Mouse (Mus musculus) forebrain, embryonic 15.5 days (tissue): ENCODE data around the gene Gm12117. TPM values are rescaled to one million over a fixed set of nuclear protein-coding genes. Genes with fewer than 3 reads are reported as not detected.

Source experiments
- ATAC-seq: fragments of 200-750 bp; cut with Nextera tagmentation; replicated peaks from 2 replicates; pipeline ENCODE4 v1.8.0; 2017; ENCODE audit warnings: mild to moderate bottlenecking, moderate TSS enrichment, moderate library complexity
- H3K27ac ChIP-seq: fragments of 300-500 bp; sonication (generic); replicated peaks from 2 replicates; pipeline ENCODE4 v1.5.1; 2015; ENCODE audit warnings: mild to moderate bottlenecking, inconsistent platforms
- H3K27me3 ChIP-seq: fragments of 300-500 bp; sonication (generic); 2 replicates; pipeline ENCODE4 v1.6.1; 2015; ENCODE audit warnings: inconsistent platforms
- H3K36me3 ChIP-seq: fragments of 300-500 bp; sonication (generic); 2 replicates; pipeline ENCODE4 v1.6.1; 2015; ENCODE audit warnings: mild to moderate bottlenecking, inconsistent platforms
- H3K4me1 ChIP-seq: fragments of 300-500 bp; sonication (generic); 2 replicates; pipeline ENCODE4 v1.6.1; 2015; ENCODE audit warnings: inconsistent platforms
- H3K4me2 ChIP-seq: fragments of 300-500 bp; sonication (generic); replicated peaks from 2 replicates; pipeline ENCODE4 v1.6.1; 2015; ENCODE audit warnings: mild to moderate bottlenecking, inconsistent platforms
- H3K4me3 ChIP-seq: fragments of 300-500 bp; sonication (generic); 2 replicates; pipeline ENCODE4 v1.5.1; 2015; ENCODE audit warnings: mild to moderate bottlenecking, inconsistent platforms
- H3K9ac ChIP-seq: fragments of 300-500 bp; sonication (generic); replicated peaks from 2 replicates; pipeline ENCODE4 v1.6.1; 2015; ENCODE audit warnings: mild to moderate bottlenecking, inconsistent platforms
- H3K9me3 ChIP-seq: fragments of 300-500 bp; sonication (generic); 2 replicates; pipeline ENCODE4 v1.6.1; 2016; ENCODE audit warnings: inconsistent platforms
- WGBS: fragments of 180-500 bp; shearing (Covaris S2); methylation state at CpG from one replicate; pipeline ENCODE4 v1.1.7; 2015; ENCODE audit warnings: mixed read lengths; 5-methylcytosine and 5-hydroxymethylcytosine counted together
- polyA plus RNA-seq: library from polyadenylated mRNA; unstranded; fragments of >200 nt; fragmentation: Nextera tagmentation; extraction: Ambion mirVana; gene quantifications from 2 replicates; pipeline ENCODE4 v1.2.1, GENCODE M21; 2015

Gm12117 gene
- polyA plus RNA-seq = not detected in 2 replicates

DNA sequence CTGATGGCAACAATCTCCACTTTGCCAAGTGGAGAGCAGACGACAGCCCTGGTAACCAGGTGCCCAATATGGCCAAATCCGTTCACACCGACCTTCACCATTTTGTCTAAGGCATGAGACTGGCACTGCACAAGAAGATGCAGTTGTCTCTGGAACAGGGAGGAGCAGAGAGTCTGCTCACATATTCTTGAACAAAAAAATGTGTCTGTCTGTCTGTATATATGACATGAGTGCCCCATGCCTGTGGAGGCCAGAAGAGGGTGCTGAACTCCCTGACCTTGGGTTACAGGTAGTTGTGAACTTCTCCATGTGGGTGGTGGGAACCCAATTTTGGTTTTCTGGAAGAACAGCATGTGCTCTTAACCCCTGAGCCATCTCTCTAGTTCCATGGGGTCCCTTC is at the start of gene Gm12117:
Gm12117 (minus strand) TSS at position 101 of the 400 bp plus-strand sequence.
- no peak within 1 kb of the TSS for H3K4me2 ChIP-seq
- H3K27me3 ChIP-seq = no peaks in the 10 kb centered on the region
- no peaks in the 10 kb centered on the region for H3K4me1 ChIP-seq
- H3K27ac ChIP-seq = no peak within 1 kb of the TSS
- 99% methylated on average over 3 of the region's 3 CpGs for WGBS
- H3K9ac ChIP-seq = no peak within 1 kb of the TSS
- no peak for ATAC-seq
- H3K9me3 ChIP-seq = no peaks in the 10 kb centered on the region
- no peak within 1 kb of the TSS for H3K4me3 ChIP-seq
- no peaks in the 10 kb centered on the region for H3K36me3 ChIP-seq

DNA sequence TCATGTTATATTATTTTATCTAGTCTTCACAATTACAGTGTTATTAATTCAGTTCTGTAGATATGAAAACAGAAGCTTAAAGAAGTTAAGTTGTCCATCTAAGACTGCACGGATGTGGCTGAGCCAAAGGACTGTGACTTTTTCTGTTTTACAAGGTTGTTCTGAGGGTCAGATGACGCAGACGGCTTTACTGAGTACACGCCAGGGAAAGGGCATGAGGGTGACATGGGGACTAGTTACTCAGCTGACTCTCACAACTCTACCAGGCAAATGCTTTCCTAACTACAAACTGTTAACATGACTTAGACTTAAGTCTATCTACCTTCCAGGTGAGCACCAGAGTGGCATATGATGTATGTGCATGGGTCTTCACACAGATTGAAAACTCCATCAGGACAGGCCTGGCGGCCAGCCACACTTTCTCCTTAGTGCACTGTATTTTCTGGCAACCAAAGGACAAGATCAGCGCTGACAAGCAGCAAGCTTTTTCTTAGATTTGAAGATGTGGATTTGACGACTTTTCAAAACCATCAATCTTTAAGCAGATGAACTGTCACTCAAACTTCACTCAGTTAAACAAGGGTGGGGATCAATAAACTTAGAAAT is 42.6 kb upstream of the Gm12117 start:
- H3K27me3 ChIP-seq = no peaks in the 10 kb centered on the region
- no peak overlapping the region for H3K27ac ChIP-seq
- WGBS = 88% methylated on average over 7 of the region's 7 CpGs
- no peaks in the 10 kb centered on the region for H3K36me3 ChIP-seq
- H3K4me1 ChIP-seq = no peaks in the 10 kb centered on the region
- no peaks in the 10 kb centered on the region for H3K9me3 ChIP-seq
- no peak overlapping the region for H3K4me2 ChIP-seq
- no peak for ATAC-seq
- no peak overlapping the region for H3K4me3 ChIP-seq
- no peak overlapping the region for H3K9ac ChIP-seq

DNA sequence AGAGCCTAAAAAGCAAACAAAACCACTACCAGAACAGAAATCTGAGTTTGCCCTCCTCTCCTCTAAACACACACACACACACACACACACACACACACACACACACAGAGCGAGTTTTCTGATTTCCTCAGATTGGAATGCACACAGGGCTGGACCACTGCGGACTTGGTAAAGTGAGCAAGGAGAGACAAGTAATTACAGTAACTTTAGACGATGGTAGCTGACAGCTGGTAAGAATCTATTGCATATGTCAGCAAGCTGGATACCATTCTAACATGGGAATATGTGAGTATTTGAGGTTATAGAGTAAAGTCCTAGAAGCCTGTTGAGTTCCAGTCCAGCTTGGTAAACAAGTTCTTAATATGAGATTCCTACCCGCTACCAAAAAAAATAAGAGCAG is 33.0 kb upstream of the Gm12117 start:
- Histone ChIP-seq H3K4me2 (no peak overlapping the region), H3K36me3 (no peaks in the 10 kb centered on the region), H3K4me3 (no peak overlapping the region), H3K9ac (no peak overlapping the region), H3K4me1 (no peaks in the 10 kb centered on the region), H3K27ac (no peak overlapping the region), H3K9me3 (no peaks in the 10 kb centered on the region), H3K27me3 (no peaks in the 10 kb centered on the region)
- WGBS = 72% methylated on average over 4 of the region's 4 CpGs
- ATAC-seq = no peak

GRCm38 (mm10) chr11:33300859-33301258 is 24.3 kb upstream of the Gm12117 start:
- no peaks in the 10 kb centered on the region for H3K36me3 ChIP-seq
- H3K4me2 ChIP-seq = peak overlapping the region; percentile 23
- H3K9ac ChIP-seq = no peak overlapping the region
- H3K27ac ChIP-seq = 0 out of 2 replicates have a peak overlapping the region, but pooled peaks have one; percentile 34
- peak; percentile 68 for ATAC-seq
- peaks cover 31% of the 10 kb centered on the region for H3K4me1 ChIP-seq
- H3K4me3 ChIP-seq = no peak overlapping the region
- H3K9me3 ChIP-seq = no peaks in the 10 kb centered on the region
- 14% methylated on average over 8 of the region's 8 CpGs for WGBS
- no peaks in the 10 kb centered on the region for H3K27me3 ChIP-seq

GRCm38 (mm10) chr11:33299371-33299770 is 22.8 kb upstream of the Gm12117 start:
- H3K9ac ChIP-seq = no peak overlapping the region

GRCm38 (mm10) chr11:33297121-33297520 is 20.6 kb upstream of the Gm12117 start:
- Histone ChIP-seq H3K4me2 (no peak overlapping the region), H3K9me3 (no peaks in the 10 kb centered on the region), H3K36me3 (no peaks in the 10 kb centered on the region), H3K4me3 (no peak overlapping the region), H3K27ac (no peak overlapping the region), H3K4me1 (peaks cover 31% of the 10 kb centered on the region), H3K9ac (no peak overlapping the region), H3K27me3 (no peaks in the 10 kb centered on the region)
- peak; percentile 78 for ATAC-seq
- WGBS = 25% methylated on average over 8 of the region's 8 CpGs

More at GRCm38 (mm10) chr11:33299371-33299770, 22.8 kb upstream of the Gm12117 start:
- no peak overlapping the region for H3K4me3 ChIP-seq
- H3K36me3 ChIP-seq = no peaks in the 10 kb centered on the region
- WGBS = 62% methylated on average over 11 of the region's 11 CpGs
- no peak overlapping the region for H3K27ac ChIP-seq
- no peak for ATAC-seq
- H3K4me1 ChIP-seq = peaks cover 31% of the 10 kb centered on the region
- no peaks in the 10 kb centered on the region for H3K27me3 ChIP-seq
- no peaks in the 10 kb centered on the region for H3K9me3 ChIP-seq
- H3K4me2 ChIP-seq = no peak overlapping the region

- Histone ChIP-seq H3K9ac (no peak overlapping the region), H3K4me1 (peaks cover 23% of the 10 kb centered on the region), H3K9me3 (no peaks in the 10 kb centered on the region), H3K4me3 (no peak overlapping the region), H3K27me3 (no peaks in the 10 kb centered on the region), H3K27ac (no peak overlapping the region), H3K36me3 (no peaks in the 10 kb centered on the region), H3K4me2 (no peak overlapping the region)
- ATAC-seq = no peak
- 53% methylated on average over 3 of the region's 3 CpGs for WGBS
Observed at GRCm38 (mm10) chr11:33295422-33295821, 18.9 kb upstream of the Gm12117 start.

GRCm38 (mm10) chr11:33294063-33294462 is 17.5 kb upstream of the Gm12117 start:
- WGBS = 80% methylated on average over 6 of the region's 6 CpGs
- no peak for ATAC-seq

DNA sequence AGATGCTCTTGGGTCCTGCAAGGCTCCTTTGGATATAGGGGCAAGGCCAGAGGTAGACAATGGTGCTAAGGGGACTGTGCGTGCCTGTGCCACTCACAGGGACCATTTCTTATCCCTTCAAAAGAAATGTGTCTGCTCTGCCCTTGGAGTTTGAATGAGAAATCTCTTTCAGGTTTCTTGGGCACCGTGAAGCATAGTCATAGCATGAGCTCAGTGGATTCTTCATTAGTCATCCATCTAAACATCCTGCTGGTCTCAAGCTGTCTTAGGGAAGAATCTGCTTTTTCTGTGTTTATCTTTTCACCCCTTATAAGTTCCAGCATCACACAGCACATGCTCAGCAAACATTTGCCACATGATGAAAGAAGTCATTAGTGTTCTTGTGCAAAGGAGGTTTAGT is 2.0 kb upstream of the Gm12117 start:
- Histone ChIP-seq H3K4me2 (no peak overlapping the region), H3K4me3 (no peak overlapping the region), H3K9me3 (no peaks in the 10 kb centered on the region), H3K27me3 (no peaks in the 10 kb centered on the region), H3K36me3 (no peaks in the 10 kb centered on the region), H3K9ac (no peak overlapping the region), H3K4me1 (no peaks in the 10 kb centered on the region), H3K27ac (no peak overlapping the region)
- ATAC-seq = no peak
- WGBS = 92% methylated on average over 2 of the region's 2 CpGs

More at GRCm38 (mm10) chr11:33294063-33294462, 17.5 kb upstream of the Gm12117 start:
- Histone ChIP-seq H3K27ac (no peak overlapping the region), H3K27me3 (no peaks in the 10 kb centered on the region), H3K9me3 (no peaks in the 10 kb centered on the region), H3K9ac (no peak overlapping the region), H3K36me3 (no peaks in the 10 kb centered on the region), H3K4me1 (peaks cover 10% of the 10 kb centered on the region), H3K4me3 (no peak overlapping the region), H3K4me2 (no peak overlapping the region)

GRCm38 (mm10) chr11:33274816-33275215 is 1.7 kb downstream of the Gm12117 start:
- no peak overlapping the region for H3K9ac ChIP-seq
- no peaks in the 10 kb centered on the region for H3K27me3 ChIP-seq
- no peak overlapping the region for H3K27ac ChIP-seq
- no peak for ATAC-seq
- H3K9me3 ChIP-seq = no peaks in the 10 kb centered on the region
- 86% methylated on average over 3 of the region's 3 CpGs for WGBS
- no peaks in the 10 kb centered on the region for H3K4me1 ChIP-seq
- no peaks in the 10 kb centered on the region for H3K36me3 ChIP-seq
- H3K4me3 ChIP-seq = no peak overlapping the region
- no peak overlapping the region for H3K4me2 ChIP-seq

GRCm38 (mm10) chr11:33274294-33274693 is 2.2 kb downstream of the Gm12117 start:
- no peak for ATAC-seq
- no peak overlapping the region for H3K27ac ChIP-seq
- H3K4me2 ChIP-seq = no peak overlapping the region
- no peaks in the 10 kb centered on the region for H3K9me3 ChIP-seq
- H3K4me1 ChIP-seq = no peaks in the 10 kb centered on the region
- H3K4me3 ChIP-seq = no peak overlapping the region
- H3K27me3 ChIP-seq = no peaks in the 10 kb centered on the region
- no peak overlapping the region for H3K9ac ChIP-seq
- no peaks in the 10 kb centered on the region for H3K36me3 ChIP-seq
- WGBS = 64% methylated on average over 1 of the region's 1 CpGs

- WGBS = 72% methylated on average over 3 of the region's 3 CpGs
- no peak for ATAC-seq
- Histone ChIP-seq H3K36me3 (no peaks in the 10 kb centered on the region), H3K9ac (no peak overlapping the region), H3K4me1 (no peaks in the 10 kb centered on the region), H3K4me2 (no peak overlapping the region), H3K27ac (no peak overlapping the region), H3K9me3 (no peaks in the 10 kb centered on the region), H3K27me3 (no peaks in the 10 kb centered on the region), H3K4me3 (no peak overlapping the region)
Observed at GRCm38 (mm10) chr11:33240295-33240694, 36.2 kb downstream of the Gm12117 start.

DNA sequence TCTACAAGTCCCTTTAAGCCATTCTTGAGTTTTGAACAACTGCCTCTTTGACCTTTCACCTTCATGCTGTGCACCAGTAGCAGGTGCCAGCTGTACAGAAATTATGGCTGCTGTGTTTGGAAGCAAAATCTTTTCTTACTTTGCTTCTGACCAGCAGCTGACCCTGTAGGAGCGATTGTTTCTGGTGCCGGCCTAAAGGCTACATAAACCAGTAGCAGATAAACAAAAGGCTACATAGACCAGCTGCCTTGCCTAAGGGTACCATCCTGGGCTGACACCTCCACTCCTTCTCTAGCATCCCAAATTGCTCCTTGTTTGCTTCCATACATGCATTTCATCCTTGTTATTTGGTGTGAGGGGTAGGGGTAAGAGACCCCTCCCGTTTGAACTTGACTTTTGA is 42.4 kb downstream of the Gm12117 start:
- ATAC-seq = no peak
- peaks cover 10% of the 10 kb centered on the region for H3K4me1 ChIP-seq
- H3K9me3 ChIP-seq = no peaks in the 10 kb centered on the region
- H3K4me3 ChIP-seq = no peak overlapping the region
- 56% methylated on average over 3 of the region's 3 CpGs for WGBS
- no peaks in the 10 kb centered on the region for H3K36me3 ChIP-seq
- no peak overlapping the region for H3K27ac ChIP-seq
- no peak overlapping the region for H3K9ac ChIP-seq
- H3K4me2 ChIP-seq = no peak overlapping the region
- H3K27me3 ChIP-seq = no peaks in the 10 kb centered on the region
